Mouse (Mus musculus): ENCODE measurements around the gene Atf1. TPM values are rescaled to one million over a fixed set of nuclear protein-coding genes. Genes with fewer than 3 reads are reported as not detected.
A peak's percentile ranks its signal among the peaks of the same experiment; 100 is the strongest.

Gene Atf1
- 34.3 and 35.9 TPM in 2 replicates for polyA plus RNA-seq (2012; rRNA removed)

DNA sequence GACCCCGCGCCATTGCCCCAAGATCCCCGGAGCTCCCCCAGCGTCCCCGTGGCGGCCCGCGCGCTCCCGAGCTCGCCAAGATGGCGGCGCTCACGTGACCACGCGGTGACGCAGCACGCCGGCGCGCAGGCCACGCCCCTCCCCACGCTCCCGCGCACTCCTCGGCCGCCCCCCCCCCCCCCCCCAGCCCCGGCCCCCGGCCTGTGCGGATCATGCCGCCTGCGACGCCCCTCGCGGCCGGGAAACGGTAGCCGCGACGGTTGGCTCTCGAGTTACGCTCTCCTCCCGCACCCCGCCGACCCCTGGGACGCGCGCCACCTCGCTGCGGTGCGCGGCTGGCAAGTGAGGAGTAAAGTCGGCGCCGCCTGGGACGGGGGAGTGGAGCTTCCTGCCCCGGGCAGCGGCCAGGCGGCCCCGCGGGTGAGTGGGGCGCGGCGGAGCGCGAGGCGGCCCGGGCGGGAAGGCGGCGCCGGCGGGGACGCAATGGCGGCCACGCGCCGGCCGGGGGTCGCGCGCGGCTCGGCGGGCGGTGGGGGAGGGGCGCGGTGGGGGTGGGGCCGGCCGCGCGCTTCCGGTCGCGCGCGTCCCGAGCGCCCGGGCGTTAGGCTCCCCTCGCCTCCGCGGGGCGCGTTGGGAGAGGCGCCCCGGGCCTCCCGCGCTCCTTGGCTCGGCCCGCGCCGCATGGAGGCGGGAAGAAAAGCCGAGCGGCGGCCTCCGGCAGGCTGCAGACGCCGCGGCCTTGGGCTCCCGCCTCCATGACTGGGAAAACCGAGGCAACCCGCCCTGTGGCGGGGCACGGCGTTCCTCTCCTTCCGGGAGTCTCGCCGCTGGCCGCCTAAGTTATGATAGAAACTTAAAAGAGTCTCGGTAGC is at the start of gene Atf1:
Gene Atf1 (plus strand): TSS at position 157 of the 872 bp plus-strand sequence.
- DNase-seq (ENCODE audit: low spot score) = peak; percentile 92

- no peak for DNase-seq (ENCODE audit: low spot score)
These were observed 49.1 kb upstream of the Atf1 start for GRCm38 (mm10) chr15:100178487-100178886.

GRCm38 (mm10) chr15:100179685-100180084 is 47.9 kb upstream of the Atf1 start:
- no peak for DNase-seq (ENCODE audit: low spot score)

- DNase-seq (ENCODE audit: low spot score) = no peak
These were observed 47.4 kb upstream of the Atf1 start for GRCm38 (mm10) chr15:100180221-100180620.

DNA sequence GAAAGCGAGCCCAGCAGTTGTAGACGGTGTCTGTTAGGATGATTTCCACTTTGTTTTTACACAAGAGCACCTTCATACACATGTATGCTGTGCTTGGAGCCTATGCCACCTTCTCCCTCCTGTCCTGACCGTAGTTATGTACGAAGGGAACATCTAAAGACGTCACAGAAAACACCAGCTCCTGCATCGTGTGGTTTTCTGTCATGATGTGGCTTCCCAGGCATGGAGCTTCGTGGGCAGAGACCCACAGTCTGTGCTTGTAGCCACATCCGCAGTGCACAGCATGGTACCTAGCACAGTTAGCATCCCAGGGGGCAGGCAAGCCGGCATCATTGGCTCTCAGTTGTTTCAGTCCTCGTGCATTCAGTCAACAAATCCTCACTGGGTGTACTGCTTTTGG is 45.8 kb upstream of the Atf1 start:
- DNase-seq (ENCODE audit: low spot score) = no peak

DNA sequence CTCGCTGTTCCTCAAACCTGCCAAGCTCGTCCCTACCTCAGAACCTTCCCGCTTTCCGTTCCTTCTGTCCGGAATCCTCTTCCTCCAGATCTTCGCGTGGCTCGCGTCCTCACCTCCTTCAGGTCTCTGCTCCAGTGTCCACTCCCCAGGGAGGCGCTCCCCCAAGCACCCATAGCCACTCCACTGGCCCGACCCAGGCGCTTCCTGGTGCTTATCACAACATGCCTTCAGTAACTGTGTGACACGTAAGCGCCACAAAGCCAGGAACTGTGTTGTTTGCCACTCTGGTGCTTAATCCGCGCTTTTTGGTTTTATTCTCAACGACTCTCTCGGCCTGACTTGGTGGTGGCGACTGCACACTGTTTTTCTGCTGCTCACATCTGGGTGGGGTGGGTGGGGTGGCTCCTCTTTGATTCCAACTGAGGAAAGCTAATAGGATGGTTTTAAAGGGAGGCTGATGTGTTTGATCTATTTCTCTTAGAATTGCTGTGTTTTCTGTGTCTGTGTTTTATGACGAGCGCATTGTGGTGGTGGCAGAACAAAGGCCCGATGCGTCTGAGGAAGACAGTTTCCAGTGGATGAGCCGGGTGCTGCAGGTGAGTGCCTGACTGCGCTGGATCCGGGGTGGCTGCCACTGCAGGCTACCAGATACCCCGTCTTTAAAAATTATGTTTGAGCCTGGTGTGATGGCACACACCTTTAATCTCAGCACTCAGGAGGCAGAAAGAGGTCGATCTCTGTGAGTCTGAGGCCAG is 44.9 kb upstream of the Atf1 start:
- DNase-seq (ENCODE audit: low spot score) = no peak

GRCm38 (mm10) chr15:100183510-100183909 is 44.1 kb upstream of the Atf1 start:
- no peak for DNase-seq (ENCODE audit: low spot score)

DNA sequence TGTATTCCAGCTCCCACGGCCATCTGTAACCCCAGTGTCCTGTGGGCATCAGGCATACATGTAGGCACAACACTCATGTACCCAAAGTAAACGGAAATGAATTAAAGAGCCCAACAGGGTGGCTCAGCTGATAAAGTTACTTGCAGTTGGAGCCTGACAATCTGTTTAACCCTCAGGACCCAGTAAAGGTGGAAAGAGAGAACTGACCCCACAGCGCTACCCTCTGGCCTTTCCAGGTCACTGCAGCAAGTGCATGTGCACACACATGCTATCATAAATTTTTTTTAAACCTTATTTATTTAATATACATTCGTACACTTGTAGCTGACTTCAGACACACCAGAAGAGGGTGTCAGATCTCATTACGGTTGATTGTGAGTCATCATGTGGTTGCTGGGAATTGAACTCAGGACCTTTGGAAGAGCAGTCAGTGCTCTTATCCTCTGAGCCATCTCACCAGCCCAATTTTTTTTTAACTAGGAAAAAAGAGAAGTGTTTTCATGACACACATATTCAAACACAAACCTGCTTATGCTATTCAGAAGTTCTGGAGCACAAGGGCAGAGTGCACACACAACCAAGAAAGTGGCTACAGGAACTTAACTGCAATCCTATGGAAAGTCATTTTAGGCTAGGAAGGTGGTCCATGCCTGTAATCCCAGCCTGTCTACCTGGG is 42.7 kb upstream of the Atf1 start:
- DNase-seq (ENCODE audit: low spot score) = no peak

DNA sequence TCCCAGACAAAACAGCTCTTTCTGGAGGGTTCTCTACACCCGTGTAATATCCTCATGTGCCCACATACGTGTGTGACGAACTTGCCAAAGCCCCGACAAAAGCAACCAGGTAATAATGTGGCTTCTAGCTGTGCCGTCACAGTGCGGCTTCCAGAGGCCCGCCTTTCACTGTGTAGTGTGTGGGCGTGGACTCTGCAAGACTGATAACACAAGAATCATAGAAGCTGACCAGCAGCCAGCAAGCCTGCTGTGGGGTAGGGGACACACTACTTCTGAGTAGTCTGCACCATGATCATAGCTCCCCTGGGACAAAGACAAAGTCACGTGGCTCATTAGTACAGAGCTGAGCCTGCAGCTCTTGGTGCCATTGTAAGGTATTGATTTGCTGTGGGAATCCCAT is 41.4 kb upstream of the Atf1 start:
- DNase-seq (ENCODE audit: low spot score) = no peak

DNA sequence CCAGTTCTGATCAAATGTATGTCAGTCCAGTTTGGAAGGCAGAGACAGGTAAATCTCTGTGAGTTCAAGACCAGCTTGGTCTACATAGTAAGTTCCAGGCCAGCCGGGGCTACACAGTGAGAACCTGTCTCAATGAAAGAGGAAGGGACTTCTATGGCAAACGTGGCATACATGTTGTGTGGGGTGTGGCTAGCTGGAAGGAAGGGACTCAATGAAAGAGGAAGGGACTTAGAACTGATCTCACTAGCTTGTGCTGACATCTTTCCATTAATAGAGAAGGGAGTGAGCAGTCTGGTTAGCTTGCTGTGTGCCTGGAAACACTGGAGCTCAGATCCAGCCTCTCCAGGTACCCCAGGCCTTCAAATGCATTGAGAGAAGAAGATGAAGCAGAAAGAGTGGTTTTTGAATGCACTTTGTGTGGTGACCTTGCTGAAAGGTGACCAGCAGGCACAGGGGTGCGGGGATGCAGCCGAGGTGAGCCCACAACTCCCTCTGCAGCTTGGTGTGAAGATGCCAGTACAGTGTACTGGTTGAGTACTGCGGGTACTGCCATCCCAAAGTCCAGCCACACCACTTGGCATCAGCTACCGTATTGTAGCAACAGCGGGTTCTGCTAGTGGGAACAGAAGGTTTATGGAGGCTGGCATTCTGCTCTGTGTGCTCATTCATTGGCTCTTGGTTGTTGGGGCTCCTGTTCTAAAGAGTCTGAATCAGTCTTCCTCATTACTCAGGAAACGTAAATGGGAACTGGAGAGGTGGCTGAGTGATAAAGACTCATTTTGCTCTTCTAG is 40.5 kb upstream of the Atf1 start:
- no peak for DNase-seq (ENCODE audit: low spot score)

DNA sequence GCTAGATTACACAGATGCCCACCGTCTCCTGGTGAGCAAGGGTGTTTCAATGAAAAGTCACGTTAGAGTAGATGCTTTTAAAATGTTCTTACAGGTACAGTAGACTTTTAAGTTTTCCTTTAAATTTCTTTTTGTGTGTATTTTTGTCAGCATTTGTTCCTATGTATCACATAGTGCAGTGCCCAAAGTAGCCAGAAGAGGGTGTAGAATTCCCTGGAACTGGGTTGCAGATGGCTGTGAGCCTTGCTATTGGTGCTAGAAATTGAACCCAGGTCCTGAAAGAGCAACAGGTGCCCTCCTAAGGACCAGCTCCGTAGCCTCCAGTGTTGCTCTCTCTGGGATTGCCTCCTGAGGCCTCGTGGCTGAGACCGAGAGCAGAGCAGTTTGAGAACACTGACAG is 39.1 kb upstream of the Atf1 start:
- DNase-seq (ENCODE audit: low spot score) = no peak

GRCm38 (mm10) chr15:100188962-100189404 is 38.6 kb upstream of the Atf1 start:
- DNase-seq (ENCODE audit: low spot score) = no peak

DNA sequence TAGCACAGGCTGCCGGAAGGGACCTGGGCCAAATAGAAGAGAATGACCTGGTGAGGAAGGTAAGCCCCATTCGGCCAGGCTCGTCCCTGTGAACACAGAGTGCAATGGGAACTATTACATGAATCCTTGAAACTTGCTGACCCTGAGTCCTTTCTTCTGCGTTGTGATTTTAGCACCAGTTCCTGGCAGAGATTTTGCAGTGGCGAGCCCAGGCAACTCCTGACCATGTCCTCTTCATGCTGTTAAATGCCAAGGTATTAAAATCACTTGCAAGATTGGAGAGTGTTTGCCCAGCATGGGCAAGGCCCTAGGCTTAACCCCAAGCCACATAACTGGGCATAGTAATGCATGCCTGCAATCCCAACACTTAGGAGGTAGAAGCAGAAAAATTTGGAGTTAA is 37.5 kb upstream of the Atf1 start:
- DNase-seq (ENCODE audit: low spot score) = no peak

- DNase-seq (ENCODE audit: low spot score) = no peak
These were observed 28.5 kb upstream of the Atf1 start for GRCm38 (mm10) chr15:100198983-100199745.

GRCm38 (mm10) chr15:100199790-100200189 is 27.8 kb upstream of the Atf1 start:
- no peak for DNase-seq (ENCODE audit: low spot score)

DNA sequence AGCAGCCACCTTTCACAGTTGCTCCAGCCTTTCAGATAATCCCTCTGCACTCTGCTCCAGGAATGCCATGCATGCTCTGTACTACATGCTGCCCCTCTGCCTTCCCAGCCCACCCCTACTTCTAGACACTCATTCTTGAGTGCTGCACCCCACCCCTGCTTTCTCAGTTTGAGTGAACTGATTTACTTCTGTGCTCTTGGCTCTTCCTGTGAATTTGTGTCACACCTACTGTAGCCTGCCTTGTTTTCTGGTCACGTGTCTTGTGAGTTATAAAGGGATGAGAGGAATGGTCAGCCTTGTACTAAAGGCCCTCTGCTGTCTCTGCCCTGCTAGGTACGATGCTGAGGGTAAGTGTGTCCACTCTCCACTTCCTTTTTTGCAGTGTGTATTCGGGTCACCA is 25.8 kb upstream of the Atf1 start:
- no peak for DNase-seq (ENCODE audit: low spot score)

- no peak for DNase-seq (ENCODE audit: low spot score)
These were observed 25.1 kb upstream of the Atf1 start for GRCm38 (mm10) chr15:100202431-100203015.

- no peak for DNase-seq (ENCODE audit: low spot score)
These were observed 23.0 kb upstream of the Atf1 start for GRCm38 (mm10) chr15:100204574-100204973.

- DNase-seq (ENCODE audit: low spot score) = no peak
These were observed 17.6 kb upstream of the Atf1 start for GRCm38 (mm10) chr15:100210013-100210412.

DNA sequence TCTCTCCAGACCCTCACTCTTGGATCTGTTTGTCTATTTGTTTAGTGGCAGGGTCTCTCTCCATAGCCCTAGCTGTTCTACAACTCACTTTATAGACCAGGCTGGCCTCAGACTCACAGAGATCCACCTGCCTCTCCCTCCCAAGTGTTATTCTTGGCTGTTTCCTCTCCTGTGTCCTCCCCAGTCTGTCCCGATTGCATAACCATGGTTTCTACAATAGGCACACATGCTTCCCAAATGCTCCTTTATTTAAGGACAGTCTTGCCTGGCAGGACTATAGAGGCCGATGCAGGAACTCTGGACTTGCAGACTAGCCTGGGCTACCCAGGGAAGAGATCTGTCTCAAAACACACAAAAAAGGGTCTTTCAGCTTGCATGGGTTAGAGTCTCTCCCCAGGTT is 14.3 kb upstream of the Atf1 start:
- no peak for DNase-seq (ENCODE audit: low spot score)
